Mouse (Mus musculus): Measurements from ENCODE around the gene Limk1.

Limk1 gene

DNA sequence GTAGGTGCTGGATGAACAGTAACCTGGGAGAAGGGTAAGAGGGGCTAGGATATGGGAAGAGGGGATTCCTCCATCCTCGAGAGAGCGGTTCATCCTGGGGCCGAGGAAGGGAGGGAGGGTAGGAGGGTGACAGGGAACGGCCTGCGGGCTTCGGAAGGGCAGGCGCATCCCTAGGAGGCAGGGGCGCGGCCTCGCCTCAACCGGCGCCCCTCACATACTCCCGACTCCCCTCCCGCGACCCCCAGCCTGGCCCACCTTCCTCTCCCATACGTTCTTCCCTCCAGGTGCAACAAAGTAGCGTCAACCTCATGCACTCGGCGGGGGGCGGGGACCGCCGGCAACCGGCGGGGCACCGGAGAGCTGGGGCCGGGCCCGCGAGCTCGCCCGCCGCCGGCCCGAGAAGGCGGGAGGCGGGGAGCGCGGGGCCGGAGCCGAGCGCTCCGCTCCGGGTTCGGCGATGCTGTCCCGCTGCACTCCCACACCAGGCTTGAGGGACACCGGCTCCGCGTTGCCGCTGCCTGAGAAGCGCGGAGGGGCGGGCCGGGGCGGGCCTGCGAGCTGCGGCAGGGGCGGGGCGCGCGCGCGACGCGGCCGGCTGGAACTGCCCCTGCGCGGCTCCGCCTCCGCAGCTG, at the start of gene Limk1:
TSS of gene Limk1 (minus strand) at position 513 of the 632 bp plus-strand sequence.
- DNase-seq: no peak

DNA sequence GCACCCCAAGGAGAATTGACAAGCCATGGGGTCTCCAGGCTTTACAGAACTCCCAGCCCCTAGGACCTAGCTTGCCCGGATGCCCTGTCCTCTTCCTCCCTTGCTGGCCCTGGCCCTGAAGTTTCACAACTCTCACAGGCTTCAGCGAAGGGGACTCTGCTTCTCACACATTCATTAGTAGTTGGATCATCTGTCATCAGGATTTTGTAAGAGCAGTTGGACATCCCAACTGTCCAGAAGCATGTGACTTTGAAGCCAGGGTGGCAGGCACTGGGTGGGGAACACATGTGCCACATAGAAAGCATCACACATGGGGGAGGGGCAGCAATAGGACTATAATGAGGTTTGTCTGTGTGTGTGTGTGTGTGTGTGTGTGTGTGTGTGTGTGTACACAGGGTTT, 46.5 kb upstream of the Limk1 start:
- DNase-seq: no peak

DNA sequence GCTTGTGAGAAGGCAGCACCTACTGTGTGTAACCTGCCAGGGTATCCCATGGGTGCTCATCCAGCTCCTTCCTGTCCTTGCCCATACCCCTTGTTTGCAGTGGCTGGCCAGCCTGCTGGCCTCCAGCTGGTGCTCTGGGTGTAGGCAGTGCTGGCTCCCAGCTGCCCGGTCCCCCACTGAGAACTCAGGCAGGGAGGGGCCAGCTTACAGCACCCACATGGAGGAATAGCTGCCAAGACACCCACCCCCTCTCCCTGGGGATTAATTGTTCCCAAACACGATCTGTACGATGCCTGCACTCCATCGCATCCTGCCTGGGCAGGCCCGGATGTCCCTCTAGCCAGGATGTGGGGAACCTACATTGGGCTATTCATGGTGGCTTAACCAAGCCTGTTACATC, 45.7 kb upstream of the Limk1 start:
- no peak for DNase-seq

DNA sequence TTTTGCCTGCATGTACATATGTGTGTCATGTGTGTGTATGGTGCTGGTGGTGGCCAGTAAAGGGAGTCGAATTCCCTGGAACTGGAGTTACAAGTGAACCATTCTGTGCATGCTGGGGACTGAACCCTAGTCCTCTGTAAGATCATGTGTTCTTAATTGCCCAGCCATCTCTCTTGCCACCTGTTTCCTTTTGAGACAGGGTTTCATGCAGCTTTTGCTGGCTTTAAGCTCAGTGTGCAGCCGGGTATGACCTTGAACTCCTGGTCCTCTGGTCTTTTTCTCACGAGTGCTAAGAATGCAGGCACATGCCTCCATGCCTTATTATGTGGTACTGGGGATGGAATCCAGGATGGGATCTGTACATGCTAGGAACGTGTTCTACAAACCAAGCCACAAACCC, 44.8 kb upstream of the Limk1 start:
- DNase-seq: no peak

DNA sequence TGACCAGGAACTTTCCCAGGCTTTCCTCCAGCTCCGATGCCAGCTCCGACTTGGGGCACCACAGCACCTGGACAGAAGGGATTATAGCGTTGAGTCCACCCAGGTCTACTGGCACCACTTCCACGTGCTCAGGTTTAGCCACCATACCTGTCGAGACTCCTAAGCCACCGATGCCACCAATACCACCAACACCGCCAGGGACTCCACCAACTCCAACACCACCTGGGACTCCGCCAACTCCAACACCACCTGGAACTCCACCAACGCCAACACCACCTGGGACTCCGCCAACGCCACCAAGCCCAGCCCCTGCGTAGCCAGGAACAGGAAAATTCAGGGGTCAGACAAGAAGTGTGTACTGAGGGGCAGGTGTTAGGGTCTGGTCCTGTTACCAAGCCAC, 40.7 kb upstream of the Limk1 start:
- DNase-seq: no peak

DNA sequence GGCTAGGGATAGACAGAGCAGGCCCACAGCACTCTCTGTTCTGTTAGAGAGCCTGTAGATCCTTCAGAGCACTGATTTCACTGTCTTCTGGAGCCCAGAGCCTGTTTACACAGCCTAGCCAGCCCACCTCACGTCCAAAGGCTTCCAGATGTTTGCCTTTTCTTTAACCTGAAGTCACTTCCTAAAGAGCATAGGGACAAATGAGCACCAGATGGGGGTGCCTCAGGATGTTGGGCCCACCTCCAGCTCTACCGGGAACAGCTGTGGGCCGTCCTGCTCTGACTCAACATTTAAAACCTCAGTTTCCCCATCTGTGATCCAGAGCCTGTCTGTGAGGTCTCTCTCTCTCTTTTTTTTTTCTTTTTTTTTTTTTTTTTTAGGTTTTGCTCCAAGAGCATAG, 40.1 kb upstream of the Limk1 start:
- no peak for DNase-seq

DNA sequence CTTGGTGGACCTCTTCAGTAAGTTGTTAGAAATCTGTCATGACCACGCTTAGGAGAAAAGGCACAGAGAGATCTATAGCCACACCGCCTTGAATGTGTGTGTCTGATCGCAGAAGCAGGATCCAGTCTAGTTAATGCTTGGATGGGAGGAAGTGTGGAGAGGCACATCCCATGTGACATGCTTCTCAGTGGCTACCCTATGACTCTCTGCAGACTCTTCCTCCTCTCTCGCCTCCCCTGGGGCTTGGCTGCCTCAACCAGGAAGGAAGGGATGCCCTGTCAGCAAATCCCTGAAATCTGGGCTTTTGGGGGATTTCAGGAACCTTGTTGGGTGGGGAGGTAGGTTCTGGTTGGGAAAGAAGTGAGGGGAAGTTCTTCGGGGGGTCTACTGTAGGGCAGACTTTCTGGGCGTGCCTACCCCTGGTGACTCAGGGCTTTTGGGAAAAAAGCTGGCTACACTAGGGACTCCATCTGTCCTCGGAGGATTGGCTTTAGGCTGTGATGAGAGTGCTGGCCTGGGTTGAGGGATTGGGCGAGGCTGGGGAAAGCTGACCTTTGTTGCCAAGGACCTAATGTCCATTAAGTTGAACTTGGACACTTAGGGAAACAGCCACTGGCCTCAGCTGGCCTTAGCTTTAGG, 38.7 kb upstream of the Limk1 start:
- DNase-seq: no peak

DNA sequence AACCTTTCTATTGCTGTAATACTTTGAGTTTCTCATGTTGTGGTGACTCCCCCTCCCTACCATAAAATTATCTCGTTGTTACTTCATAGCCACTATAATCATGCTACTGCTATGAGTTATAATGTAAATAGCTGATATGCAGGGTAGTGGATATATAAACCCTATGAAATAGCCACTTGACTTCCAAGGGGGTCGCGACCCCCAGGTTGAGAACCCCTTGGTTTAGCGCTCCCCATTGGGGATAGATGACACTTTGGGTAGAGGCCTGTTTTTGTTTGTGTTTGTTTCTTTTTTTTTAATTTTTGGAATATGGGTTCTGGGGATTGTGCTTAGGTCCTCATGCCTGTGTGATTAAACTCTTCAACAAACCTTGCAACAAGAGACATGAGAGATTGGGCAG, 36.9 kb upstream of the Limk1 start:
- no peak for DNase-seq

DNA sequence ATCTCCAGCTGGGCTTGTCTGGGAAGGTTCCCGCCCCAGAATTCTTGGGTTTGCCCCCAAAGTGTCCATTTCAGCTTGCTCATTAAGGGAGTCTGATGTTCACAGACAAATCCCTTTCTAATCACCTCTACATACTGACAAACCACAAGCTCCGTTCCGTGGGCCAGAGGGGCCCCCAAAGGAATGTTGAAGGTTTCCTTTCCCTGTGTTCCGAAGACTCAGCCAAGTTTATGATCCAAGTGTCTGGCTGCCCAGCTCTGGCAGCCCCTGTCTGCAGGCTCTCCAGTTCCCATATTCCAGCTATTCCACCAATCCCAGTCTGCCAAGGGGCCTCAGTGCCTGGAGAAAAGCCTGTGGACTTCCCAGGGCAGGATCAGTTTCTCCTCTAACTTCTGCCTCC, 31.7 kb upstream of the Limk1 start:
- no peak for DNase-seq

DNA sequence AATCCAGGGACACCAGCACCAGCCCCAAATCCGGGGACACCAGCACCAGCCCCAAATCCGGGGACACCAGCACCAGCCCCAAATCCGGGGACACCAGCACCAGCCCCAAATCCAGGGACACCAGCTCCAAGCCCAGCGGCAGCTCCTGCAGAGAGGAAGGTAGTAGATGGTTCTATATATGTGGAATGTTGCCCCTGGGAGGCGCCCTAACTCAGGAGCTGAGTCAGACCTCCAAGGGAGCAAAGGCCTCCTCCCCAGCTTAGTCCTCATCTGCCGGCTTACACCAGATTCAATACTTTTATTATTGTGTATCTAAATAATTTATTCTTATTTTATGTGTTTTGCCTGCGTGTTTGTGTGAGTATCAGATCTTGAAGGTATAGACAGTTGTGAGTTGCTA, 22.7 kb upstream of the Limk1 start:
- DNase-seq: no peak

DNA sequence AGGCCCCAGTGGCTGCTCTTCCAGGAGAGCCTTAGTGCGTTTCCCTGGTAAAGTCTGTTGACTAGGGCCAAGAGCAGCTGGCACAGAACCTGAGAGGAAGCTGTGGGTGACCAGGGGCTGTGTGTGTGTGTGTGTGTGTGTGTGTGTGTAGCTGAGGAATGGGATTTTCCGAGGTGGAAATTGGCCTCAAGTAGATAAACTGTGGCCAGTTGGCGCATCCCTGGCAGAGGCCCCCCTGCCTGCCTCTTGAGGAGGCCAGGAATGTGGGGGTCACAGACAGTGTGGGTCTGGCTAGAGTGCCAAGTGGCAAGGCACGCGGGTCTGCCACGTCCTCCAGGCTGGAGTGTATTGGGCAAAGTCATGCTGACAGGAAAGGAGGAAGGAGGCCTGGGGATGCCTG, 20.9 kb upstream of the Limk1 start:
- DNase-seq: no peak

DNA sequence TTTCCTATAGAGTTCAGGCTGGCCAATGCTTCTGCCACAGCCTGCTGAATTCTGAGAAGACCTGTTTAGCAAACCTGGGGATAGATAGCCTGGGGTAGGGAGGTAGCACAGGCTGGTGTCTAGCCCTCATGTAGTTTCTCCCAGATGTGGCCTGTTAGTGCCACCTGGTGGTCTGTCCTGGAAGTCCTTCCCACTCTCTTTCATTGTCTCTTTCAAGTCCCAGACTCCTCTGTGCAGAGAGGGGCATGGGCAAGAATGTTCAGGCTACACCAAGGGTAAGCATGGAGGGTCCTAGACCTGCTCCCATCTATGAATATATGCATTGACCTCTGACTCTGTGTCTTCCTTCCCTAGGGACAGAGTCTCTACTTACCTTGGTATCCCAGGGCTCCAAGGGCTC, 15.8 kb upstream of the Limk1 start:
- DNase-seq: peak; percentile 89

DNA sequence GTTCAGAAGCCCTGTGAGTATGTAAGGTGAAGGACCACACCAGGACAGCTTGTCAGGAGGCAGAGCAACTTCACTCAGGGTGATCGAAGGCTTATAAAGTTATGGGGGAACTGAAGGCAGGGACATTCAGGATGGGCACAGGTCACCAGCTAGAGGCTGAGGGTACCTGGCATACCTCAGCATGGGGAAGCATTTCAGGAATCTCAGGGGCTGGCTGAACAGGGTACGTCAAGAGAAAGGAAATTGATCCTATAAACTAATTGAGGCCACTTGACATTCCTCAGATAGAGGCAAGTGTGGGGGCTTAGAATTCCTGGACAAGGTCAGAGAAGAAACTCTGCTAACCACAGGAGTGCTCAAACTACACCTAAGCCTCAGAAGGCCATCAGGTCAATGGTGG, 7.1 kb upstream of the Limk1 start:
- DNase-seq: no peak

DNA sequence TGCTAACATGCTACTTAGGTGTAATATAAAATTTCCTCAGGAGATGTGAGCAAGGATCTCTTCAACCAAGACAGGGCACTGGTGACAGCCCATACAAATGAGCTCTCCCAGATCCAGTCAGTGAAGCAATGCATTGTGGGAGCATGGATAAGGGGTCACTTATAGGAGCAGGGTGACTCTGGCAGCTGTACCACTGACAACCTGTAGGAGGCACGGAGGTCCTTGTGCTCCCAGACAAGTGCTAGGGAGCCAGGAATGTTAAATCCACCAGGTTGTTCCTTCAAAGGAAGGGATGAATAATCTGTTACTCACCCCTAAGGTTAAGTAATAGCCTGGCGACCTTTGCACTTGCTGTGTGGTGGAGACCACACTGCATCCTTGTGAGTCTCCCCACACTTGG, 6.7 kb upstream of the Limk1 start:
- DNase-seq: no peak

DNA sequence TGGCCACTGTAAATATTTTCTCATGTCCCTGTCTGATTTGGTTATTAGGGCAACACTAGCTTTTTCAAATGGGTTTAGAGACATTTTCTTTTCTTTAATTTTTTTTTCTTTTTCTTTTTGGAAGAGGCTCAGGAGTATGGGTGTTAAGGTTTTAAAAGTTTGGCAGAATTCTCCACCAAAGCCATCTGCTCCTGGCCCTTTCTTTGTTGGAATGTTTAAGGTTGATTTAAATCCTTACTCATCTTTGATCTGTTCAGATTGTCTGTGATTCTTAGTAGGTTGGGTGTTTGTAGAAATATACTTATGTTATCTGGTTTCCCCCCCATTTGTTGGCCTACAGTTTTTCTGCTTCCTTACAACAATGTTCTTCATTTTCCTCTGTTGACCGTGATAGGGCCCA, 4.3 kb upstream of the Limk1 start:
- no peak for DNase-seq

DNA sequence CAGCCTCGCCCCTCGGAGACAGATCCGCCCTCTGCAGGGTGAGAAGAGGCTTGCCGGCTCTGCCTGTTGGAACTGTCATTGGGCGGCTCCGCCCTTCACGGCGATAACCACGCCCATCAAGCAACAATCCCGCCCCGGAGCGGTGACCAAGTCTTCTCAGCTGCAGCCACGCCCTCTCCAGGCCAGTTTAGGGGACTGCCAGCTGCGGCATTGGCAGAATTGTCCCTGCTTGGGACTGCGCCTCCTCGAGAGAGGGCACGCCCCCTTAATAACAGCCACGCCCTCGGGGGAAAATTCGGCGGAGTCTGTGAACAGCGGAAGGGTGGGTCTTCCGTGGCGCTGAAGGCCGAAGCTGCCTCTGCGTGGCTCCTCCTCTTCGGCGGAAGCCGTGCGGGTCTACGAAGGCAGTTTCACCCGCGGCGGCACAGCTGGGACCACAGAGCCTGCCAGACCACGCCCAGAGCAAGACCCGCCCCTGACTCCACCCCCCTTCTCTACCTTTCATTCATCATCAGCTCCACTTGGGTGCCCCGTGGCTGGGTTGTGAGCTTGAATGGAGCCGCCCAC, 403 bp upstream of the Limk1 start:
- peak; percentile 98 for DNase-seq

DNA sequence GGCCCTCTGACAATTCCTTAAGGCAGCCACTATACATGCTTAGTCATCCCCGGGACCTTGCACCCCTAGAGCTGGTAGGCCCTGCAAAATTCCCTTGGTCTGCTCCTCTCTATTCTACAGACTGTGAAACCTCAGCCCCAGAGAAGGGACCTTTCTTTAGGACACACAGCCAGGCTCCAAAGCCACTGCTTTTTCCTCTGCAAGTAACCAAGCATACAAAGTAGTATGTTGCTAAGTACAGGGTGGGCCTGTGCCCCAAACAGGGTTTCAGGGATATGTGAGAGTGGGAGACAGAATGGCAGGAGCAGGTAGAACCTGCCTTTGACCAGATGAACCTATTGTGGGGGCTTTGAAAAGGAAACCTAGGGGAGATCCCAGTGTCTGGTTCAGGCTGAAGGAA, 1.2 kb downstream of the Limk1 start:
- DNase-seq: no peak

DNA sequence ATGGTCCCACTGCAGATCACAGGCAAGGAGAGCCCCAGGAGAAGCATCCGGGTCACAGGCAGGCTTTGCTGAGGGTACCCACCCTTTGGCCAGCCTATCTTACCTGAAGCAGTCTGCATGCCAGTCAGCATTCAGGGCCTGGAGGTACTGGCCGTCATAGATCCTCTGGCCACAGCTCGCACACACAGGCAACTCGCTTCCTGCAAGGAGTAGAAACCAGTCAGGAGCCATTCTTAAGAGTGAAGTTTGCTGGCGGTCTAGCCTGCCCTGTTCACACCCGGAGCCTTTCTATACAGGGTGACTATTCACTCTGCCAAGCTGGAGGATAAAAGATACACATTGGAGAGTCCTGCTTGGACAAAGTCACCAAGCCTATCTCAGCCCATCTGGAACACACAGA, 1.9 kb downstream of the Limk1 start:
- DNase-seq: no peak

DNA sequence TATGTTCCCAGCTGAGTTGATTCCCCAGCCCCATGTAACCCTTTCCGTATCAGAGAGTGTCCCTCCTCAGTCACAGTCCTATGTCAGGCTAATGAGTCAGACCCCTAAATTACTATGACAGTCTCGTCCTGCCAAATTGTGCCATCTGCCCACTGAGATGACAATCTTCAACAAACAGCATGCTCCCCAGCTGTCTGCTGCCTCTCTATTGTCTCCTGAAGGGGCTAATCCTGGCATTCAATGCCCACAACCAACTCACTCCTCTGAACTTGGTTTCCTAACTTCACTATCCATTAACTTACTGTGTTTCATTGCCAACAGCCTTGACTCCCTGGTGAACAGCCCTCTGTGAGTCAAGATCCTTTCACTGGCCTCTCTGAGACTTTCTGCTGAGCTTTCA, 4.0 kb downstream of the Limk1 start:
- no peak for DNase-seq

DNA sequence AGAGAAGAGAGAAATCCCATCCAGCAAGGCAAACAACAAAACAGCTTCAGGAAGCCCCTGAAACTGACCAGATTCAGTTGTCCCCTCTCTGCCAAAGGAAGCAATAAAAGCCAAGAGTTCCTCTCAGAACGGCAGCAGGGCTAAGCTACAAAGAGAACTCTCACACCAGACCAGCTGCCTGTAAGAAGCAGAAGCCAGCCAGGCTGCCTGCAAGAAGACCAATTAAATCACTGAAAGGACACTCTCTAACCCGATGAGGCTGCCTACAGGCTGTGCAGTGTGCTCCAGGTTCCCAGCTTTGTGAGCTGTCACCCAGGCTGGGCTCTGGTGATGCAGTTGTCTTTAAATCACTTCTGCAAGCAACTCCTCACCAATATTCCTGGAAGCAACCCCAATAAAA, 4.6 kb downstream of the Limk1 start:
- no peak for DNase-seq

DNA sequence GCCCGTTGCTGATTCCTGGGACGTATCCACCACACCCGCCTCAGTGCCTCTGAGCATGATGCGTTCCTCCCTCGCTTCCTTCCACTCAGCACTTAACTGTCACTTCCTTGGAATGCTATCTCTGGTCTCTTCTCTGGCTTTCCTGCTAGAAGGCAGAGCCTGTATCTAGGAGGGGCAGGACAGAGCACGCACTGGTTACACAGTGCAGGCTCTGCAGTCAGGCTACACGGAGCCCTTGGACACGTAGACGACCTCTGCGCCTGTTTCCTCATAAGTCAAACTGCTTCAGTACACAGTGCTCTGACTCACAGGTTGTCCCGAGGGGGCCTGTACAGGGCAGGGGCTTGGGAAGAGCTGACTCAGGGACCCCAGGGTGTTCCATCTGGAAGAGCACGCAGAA, 8.2 kb downstream of the Limk1 start:
- no peak for DNase-seq

DNA sequence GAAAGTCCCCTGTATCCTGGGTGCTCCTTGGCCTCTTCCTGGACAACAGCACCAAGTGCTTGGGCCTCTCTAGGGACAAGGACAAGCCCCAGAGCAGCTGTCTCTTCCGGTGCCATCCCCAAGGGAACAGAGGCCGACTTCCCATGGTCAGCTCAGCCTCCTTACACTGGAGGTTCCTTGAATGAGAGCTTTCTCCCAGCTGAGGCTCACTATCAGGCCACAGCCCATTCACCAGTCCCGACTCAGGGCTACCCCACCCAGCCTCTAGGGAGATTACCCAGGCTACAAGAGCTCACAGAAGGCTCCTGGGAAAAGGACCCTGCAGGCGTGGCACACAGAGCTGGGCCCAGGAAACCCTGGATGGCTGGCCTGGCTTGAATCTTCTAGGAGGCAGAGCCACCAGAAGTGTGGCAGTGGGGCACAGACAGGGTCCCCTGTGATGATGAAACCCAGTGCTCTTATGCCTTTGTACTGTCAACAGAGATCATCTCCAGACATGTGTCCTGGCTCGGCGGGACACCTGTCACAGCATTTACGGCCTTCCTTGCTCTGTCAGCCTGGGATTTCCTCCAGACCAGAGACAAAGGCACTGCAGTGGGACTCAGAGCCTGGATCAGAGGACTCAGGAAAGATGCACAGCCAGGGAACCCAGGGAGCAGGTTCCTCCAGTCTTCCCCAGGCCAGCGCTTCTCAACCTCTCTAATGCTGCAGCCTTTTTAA, 9.4 kb downstream of the Limk1 start:
- DNase-seq: no peak

DNA sequence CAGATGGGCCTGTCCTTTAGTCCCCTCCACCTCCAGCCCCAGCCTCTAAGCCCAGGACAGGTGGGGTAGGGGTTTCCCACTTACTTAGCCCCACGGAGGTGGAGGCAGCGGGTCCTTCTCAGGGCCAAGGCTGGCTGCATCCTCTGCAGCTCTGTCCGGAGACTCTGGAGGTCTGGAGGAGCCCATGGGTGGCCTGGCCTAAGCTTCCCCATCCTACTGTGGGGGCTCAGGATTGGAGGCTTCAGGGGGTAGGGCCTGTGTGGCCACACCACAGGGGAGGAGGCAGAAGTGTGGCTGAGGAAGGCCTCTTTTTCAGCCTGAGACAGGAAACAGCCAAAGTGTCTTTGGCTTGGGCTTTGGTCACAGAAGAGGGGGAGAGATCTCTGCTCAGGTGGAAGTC, 10.4 kb downstream of the Limk1 start:
- DNase-seq: peak; percentile 37

DNA sequence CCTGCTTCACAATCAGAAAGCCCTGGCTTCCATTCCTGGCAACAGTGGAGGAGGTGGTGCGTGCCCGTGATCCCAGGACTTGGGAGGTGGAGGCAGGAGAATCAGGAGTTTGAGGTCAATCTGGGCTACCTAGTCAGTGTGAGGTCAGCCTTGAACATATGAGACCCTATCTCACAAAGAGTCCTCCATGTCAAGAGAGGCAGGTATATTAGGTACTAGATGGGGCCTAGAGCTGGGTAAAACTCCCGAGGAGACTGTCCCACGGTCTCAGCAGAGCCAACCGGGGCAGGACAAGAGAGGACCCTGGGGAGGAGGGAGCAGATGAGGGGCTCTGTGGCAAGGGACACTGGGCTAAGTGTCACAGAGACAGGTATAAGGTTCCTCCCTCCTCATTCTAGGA, 10.9 kb downstream of the Limk1 start:
- DNase-seq: no peak
